Mouse (Mus musculus) cerebellum, adult 2 months (tissue): ENCODE data around the gene Zic2.

Experiments used
- CTCF ChIP-seq: fragments of 200-500 bp; IDR thresholded peaks from 2 replicates; pipeline ENCODE4 v1.5.1; 2011; ENCODE audit warnings: low read depth, mild to moderate bottlenecking, control low read depth, low read length, moderate library complexity, borderline replicate concordance; ENCODE audit not compliant: insufficient read depth
- POLR2A ChIP-seq: fragments of 200-500 bp; IDR thresholded peaks from 2 replicates; pipeline ENCODE4 v1.6.1; 2011; ENCODE audit warnings: low read length, control low read depth, borderline replicate concordance; ENCODE audit not compliant: insufficient read depth

- TF ChIP-seq CTCF, result no peak
- TF ChIP-seq POLR2A, result no peak
Observed at GRCm38 (mm10) chr14:122455562-122455958, 19.7 kb upstream of the Zic2 start.
